ENCODE assay signal across 8 mouse cellular contexts in the genomic region with DNA sequence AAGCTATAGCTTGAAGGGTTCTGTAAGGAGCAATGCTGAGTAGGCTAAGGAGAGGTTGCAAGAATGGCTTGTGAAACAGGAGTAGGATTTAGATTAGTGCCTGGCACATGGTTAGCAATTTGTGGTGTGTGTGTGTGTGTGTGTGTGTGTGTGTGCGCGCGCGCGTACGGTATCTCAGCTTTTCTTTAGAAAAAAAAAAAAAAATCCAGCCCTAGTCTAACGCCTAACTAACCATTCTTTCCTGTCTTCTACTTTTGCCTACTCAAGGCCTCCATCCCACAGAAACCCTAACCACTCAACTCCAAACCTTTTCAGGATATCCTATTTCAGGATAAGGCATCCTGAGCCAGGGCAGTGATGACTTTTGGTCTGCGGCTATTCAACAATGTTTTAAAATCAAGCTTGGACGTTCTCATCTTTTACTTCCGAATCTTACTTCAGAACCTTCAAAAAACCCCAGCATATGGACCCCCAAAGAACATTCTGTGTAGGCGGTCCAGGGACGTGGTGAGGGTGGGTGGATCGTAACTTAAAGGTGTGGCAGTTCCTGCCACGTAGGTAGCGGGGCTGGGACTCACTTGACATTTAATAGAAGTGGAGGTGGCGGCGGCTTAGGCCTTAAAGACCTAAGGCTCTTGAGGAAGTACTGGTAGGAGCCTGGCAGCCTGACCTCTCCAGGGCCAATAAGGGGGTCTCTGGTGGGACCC. TPM values are rescaled to one million over a fixed set of nuclear protein-coding genes. Genes with fewer than 3 reads are reported as not detected.
DNase-seq lines count a peak whose midpoint lies in the region; ATAC-seq and TF ChIP-seq lines count a peak whose summit lies in the region.

No protein-coding gene starts in this region.

- peak overlapping the region; percentile 96 for H3K9ac ChIP-seq in neural tube, embryonic 11.5 days (ENCODE audit: low read length)
- peak overlapping the region; percentile 87 for H3K9ac ChIP-seq in embryonic facial prominence, embryonic 15.5 days

- H3K27ac ChIP-seq in neural tube, embryonic 11.5 days (ENCODE audit: low read depth, low read length) = no peak overlapping the region
- H3K27ac ChIP-seq in embryonic facial prominence, embryonic 15.5 days (replicated peaks) = peak overlapping the region; percentile 96; the same call in 1 of the 2 replicates
- H3K27ac ChIP-seq in limb, embryonic 10.5 days = peak overlapping the region; percentile 98
- peak overlapping the region; percentile 26; the same call in 1 of the 2 replicates for H3K27ac ChIP-seq in small intestine, adult 2 months (ENCODE audit: insufficient read depth, low read depth, low read length)

- intact Hi-C loops in gastrocnemius, postnatal 36 days (cut with DNase I) = loop anchor here (5.0 kb wide), 1 partner anchor 41 kb away; a partner anchor contains a TSS

- no peak for ATAC-seq in neural tube, embryonic 11.5 days (ENCODE audit: insufficient read depth, low FRiP score, low TSS enrichment)
- peak; percentile 31 for ATAC-seq in embryonic facial prominence, embryonic 15.5 days (ENCODE audit: insufficient number of reproducible peaks, low FRiP score, low TSS enrichment, low read depth)

- 42% methylated on average over 17 of the region's 17 CpGs for WGBS in neural tube, embryonic 11.5 days
- 33% methylated on average over 17 of the region's 17 CpGs for WGBS in embryonic facial prominence, embryonic 15.5 days
- 43% methylated on average over 17 of the region's 17 CpGs for WGBS in limb, embryonic 10.5 days
- 29% methylated on average over 17 of the region's 17 CpGs for WGBS in small intestine, adult 2 months

- DNase-seq in neural tube, embryonic 11.5 days (ENCODE audit: low spot score) = no peak
- DNase-seq in neural tube, embryonic 10.5 days (ENCODE audit: extremely low spot score, low spot score) = no peak
- no peak for DNase-seq in limb, embryonic 10.5 days (ENCODE audit: low spot score)
- DNase-seq in urinary bladder, adult 18-20 months (ENCODE audit: low spot score in 2 of 2) = no peak
- DNase-seq in cerebellum, postnatal 10 days = no peak
- no peak for DNase-seq in gastrocnemius, postnatal 36 days

- peak overlapping the region; percentile 67 for H3K4me2 ChIP-seq in neural tube, embryonic 11.5 days (ENCODE audit: low read depth)
- peak overlapping the region; percentile 77 for H3K4me2 ChIP-seq in embryonic facial prominence, embryonic 15.5 days (replicated peaks)

- no peak for TF ChIP-seq CTCF in small intestine, adult 2 months (IDR thresholded peaks at IDR 0.05; ENCODE audit: extremely low read depth, insufficient read length, insufficient replicate concordance, low read depth, low read length)

- no peak for TF ChIP-seq POLR2A in small intestine, adult 2 months (IDR thresholded peaks at IDR 0.05; ENCODE audit: low read depth, low read length)

- peaks cover 14% of the 10 kb centered on the region for H3K4me1 ChIP-seq in neural tube, embryonic 11.5 days (ENCODE audit: control insufficient read depth, insufficient read depth, low read length)
- H3K4me1 ChIP-seq in embryonic facial prominence, embryonic 15.5 days = peaks cover 30% of the 10 kb centered on the region
- peaks cover 15% of the 10 kb centered on the region for H3K4me1 ChIP-seq in limb, embryonic 10.5 days
- H3K4me1 ChIP-seq in small intestine, adult 2 months (ENCODE audit: control insufficient read depth, insufficient read depth, insufficient read length, low read length) = peaks cover 10% of the 10 kb centered on the region; the same call in 1 of the 2 replicates

- no peaks in the 10 kb centered on the region for H3K9me3 ChIP-seq in neural tube, embryonic 11.5 days (ENCODE audit: control insufficient read depth, low read length)
- H3K9me3 ChIP-seq in embryonic facial prominence, embryonic 15.5 days (replicated peaks) = no peaks in the 10 kb centered on the region
- H3K9me3 ChIP-seq in limb, embryonic 10.5 days (replicated peaks) = no peaks in the 10 kb centered on the region

- H3K4me3 ChIP-seq in neural tube, embryonic 11.5 days (ENCODE audit: low read depth, low read length) = peak overlapping the region; percentile 93
- H3K4me3 ChIP-seq in embryonic facial prominence, embryonic 15.5 days (replicated peaks) = peak overlapping the region; percentile 94
- H3K4me3 ChIP-seq in limb, embryonic 10.5 days = peak overlapping the region; percentile 96
- peak overlapping the region; percentile 86 for H3K4me3 ChIP-seq in small intestine, adult 2 months (ENCODE audit: low read depth, low read length)

- H3K36me3 ChIP-seq in neural tube, embryonic 11.5 days (ENCODE audit: control insufficient read depth, insufficient read depth, low read length) = no peaks in the 10 kb centered on the region
- no peaks in the 10 kb centered on the region for H3K36me3 ChIP-seq in embryonic facial prominence, embryonic 15.5 days
- H3K36me3 ChIP-seq in limb, embryonic 10.5 days = peaks cover 11% of the 10 kb centered on the region
- 0 out of 2 replicates have a peak, but pooled peaks cover 1% of the 10 kb centered on the region for H3K36me3 ChIP-seq in small intestine, adult 2 months (ENCODE audit: control insufficient read depth, insufficient read depth, low read length)

- H3K27me3 ChIP-seq in neural tube, embryonic 11.5 days (ENCODE audit: control insufficient read depth, insufficient read depth, low read length) = no peaks in the 10 kb centered on the region
- H3K27me3 ChIP-seq in embryonic facial prominence, embryonic 15.5 days = no peaks in the 10 kb centered on the region
- no peaks in the 10 kb centered on the region for H3K27me3 ChIP-seq in limb, embryonic 10.5 days (ENCODE audit: low read depth, poor library complexity, severe bottlenecking)
- no peaks in the 10 kb centered on the region for H3K27me3 ChIP-seq in small intestine, adult 2 months (ENCODE audit: control insufficient read depth, insufficient read depth, low read length)

RNA-seq across cellular contexts. Expression of a gene that starts 0.5 kb away (rescaled TPM):
- 88.0 and 101 TPM in 2 replicates for polyA plus RNA-seq in neural tube, embryonic 11.5 days (2014; fragmentation: Nextera tagmentation; extraction: Ambion mirVana)
- 94.0 and 99.9 TPM in 2 replicates for polyA plus RNA-seq in embryonic facial prominence, embryonic 15.5 days (2015; fragmentation: Nextera tagmentation; extraction: Ambion mirVana)
- 67.7 and 79.7 TPM in 2 replicates for polyA plus RNA-seq in limb, embryonic 10.5 days (2016; fragmentation: Nextera tagmentation; extraction: Ambion mirVana)
- 47.6 and 85.6 TPM in 2 replicates for polyA plus RNA-seq in small intestine, adult 2 months (2012; rRNA removed)
- 10 to 100 TPM; 13.8 to 17.0 TPM for total RNA-seq in gastrocnemius, postnatal 36 days (2021)

RNA-seq across cellular contexts. Expression of a gene that starts 43.1 kb away (rescaled TPM):
- polyA plus RNA-seq in neural tube, embryonic 11.5 days (2014; fragmentation: Nextera tagmentation; extraction: Ambion mirVana) = 17.7 and 19.8 TPM in 2 replicates
- polyA plus RNA-seq in embryonic facial prominence, embryonic 15.5 days (2015; fragmentation: Nextera tagmentation; extraction: Ambion mirVana) = 34.2 and 36.1 TPM in 2 replicates
- 23.1 and 23.2 TPM in 2 replicates for polyA plus RNA-seq in limb, embryonic 10.5 days (2016; fragmentation: Nextera tagmentation; extraction: Ambion mirVana)
- 50.4 and 159 TPM in 2 replicates for polyA plus RNA-seq in small intestine, adult 2 months (2012; rRNA removed)
- 1 to 10 TPM; 3.0 to 3.5 TPM for total RNA-seq in gastrocnemius, postnatal 36 days (2021)
